Mouse (Mus musculus) skeletal muscle tissue, postnatal 0 days (tissue): ENCODE data around the gene Gm21760. TPM values are rescaled to one million over a fixed set of nuclear protein-coding genes. Genes with fewer than 3 reads are reported as not detected.

Experiments used
- polyA plus RNA-seq: library from polyadenylated mRNA; unstranded; fragments of >200 nt; fragmentation: Nextera tagmentation; extraction: Ambion mirVana; gene quantifications from 2 replicates; pipeline ENCODE4 v1.2.1, GENCODE M21; 2015

Gene Gm21760
- polyA plus RNA-seq = not detected in 2 replicates

DNA sequence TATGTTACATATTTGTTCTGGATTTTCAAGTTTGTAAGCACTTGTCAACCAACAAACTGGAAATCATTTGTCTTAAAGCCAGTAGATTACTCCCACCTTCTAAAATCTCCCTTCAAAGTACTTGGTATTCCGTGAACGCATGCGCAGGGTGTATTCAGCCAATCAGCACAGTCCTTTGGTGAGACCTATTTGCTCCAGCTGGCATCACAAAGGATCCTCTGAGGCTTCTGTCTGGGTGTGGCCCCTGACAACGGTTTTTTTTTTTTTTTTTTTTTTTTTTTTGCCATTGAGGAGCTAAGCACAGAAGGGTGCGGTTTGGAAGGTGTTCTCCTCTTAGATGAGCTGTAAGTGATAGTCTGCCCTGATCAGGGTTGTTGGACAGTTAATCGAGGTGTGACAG lies at the start of gene Gm21760:
TSS of gene Gm21760 (plus strand) at position 301 of the 400 bp plus-strand sequence.

